Mouse (Mus musculus): ENCODE measurements at regions not wholly inside any gene's neighbourhood (a gene's known extent, or its start where the extent isn't known, plus 50 kb on each side); places are given as distances from the start of the nearest gene placed in this dataset.

DNA sequence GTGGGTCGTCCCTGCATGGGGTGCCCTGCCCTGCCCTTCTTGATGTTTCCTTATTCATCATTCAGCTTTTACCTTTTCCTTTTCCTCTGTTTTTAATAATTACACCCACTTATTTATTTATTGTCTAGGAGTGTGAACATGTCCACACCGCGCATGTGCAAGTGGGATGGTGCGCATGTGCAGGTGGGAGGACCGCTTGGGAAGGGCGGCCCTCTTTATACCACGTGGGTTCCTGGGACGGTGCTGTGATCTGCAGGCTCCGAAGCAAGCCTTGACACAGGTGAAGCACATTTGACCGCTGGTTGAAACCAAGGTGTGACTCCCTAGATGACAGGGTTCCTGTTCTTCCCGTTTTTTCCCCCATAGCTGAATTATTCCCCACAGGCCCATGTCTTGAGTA is 60.0 kb downstream of the Syf2 start:
- peaks cover 20% of the 10 kb centered on the region for H3K4me1 ChIP-seq

DNA sequence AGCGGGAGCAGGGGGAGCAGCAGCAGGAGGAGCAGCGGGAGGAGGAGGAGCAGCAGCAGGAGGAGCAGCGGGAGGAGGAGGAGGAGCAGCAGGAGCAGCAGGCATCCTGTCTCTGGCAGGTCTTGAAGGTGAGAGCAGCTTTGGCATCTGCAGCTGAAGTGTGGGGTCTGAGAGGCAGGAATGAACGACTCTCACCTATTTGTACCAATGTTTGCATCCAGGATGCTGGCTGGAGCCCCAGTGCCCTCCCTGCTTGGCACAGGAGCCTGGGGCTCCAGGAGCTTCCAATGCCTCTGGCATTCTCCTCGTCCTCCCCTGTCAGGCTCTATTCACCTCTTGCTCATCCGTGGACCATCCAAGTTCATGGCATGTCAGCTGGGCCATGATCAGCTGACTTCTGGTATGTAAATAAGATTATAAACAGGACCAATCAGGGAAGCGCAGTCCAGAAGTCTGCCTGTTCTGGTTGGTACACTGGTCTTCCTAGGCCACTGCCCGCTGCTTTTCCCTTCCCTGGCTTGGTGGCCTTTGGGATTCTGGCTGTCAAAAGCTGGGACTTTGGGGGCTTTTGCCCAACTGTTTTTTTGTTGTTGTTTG is 62.9 kb downstream of the Syf2 start:
- Histone ChIP-seq H3K27ac (replicated peaks) (no peak overlapping the region; the same call in 1 of the 2 replicates), H3K36me3 (replicated peaks) (no peaks in the 10 kb centered on the region), H3K4me1 (peaks cover 19% of the 10 kb centered on the region), H3K9me3 (no peaks in the 10 kb centered on the region), H3K4me3 (no peak overlapping the region), H3K27me3 (replicated peaks; ENCODE audit: low read depth, poor library complexity, severe bottlenecking) (peaks cover 16% of the 10 kb centered on the region)
- 67% methylated on average over 8 of the region's 8 CpGs for WGBS
- no peak for DNase-seq (ENCODE audit: low spot score)

More for the DNA sequence above, 60.0 kb downstream of the Syf2 start:
- Histone ChIP-seq H3K4me3 (no peak overlapping the region), H3K27ac (replicated peaks) (no peak overlapping the region), H3K36me3 (replicated peaks) (no peaks in the 10 kb centered on the region), H3K27me3 (replicated peaks; ENCODE audit: low read depth, poor library complexity, severe bottlenecking) (peaks cover 20% of the 10 kb centered on the region), H3K9me3 (no peaks in the 10 kb centered on the region)
- DNase-seq (ENCODE audit: low spot score) = no peak
- WGBS = 90% methylated on average over 11 of the region's 11 CpGs

DNA sequence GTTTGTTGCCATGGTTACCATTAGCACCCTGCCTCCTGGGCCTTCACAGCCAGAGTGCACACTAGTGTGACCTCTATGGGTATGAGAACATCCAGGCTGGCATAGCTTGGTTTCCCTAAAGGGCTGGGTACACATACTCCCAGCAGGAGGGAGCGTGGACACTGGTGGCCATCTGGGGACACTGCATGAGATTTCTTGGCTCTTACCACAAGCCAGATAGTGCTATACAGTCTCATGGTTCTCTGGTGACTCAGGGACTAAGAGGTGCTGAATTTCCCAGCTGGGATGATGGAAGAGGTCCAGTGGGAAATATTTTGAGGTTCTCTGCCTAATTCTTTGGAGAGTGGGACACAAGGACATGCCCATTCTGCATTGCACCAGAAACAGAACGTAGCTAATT is 63.5 kb downstream of the Syf2 start:
- Histone ChIP-seq H3K4me1 (peaks cover 24% of the 10 kb centered on the region), H3K4me3 (no peak overlapping the region), H3K36me3 (replicated peaks) (no peaks in the 10 kb centered on the region), H3K9me3 (no peaks in the 10 kb centered on the region), H3K27me3 (replicated peaks; ENCODE audit: low read depth, poor library complexity, severe bottlenecking) (peaks cover 16% of the 10 kb centered on the region), H3K27ac (replicated peaks) (no peak overlapping the region)
- DNase-seq (ENCODE audit: low spot score) = no peak
- WGBS = 86% methylated on average over 2 of the region's 2 CpGs

DNA sequence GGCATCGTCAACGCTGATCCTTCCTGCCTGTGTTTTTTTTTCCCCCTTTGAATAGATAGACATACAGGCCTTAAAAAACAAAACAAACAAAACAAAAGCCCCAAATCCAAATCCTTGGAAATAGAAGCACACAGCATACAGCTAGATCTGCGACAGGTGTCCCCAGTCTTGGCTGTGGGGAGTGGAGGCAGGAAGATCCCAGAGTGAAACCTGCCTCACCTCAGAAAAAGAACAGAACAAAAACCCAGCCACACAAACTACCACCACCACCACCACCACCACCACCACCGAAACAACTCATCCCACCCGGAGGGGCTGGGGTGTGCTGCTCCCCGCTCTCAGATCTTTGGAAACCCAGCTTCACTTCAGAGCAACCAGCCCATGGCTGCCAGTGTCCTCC is 64.0 kb downstream of the Syf2 start:
- 90% methylated on average over 6 of the region's 6 CpGs for WGBS
- H3K4me1 ChIP-seq = peaks cover 25% of the 10 kb centered on the region
- DNase-seq (ENCODE audit: low spot score) = no peak
- H3K9me3 ChIP-seq = no peaks in the 10 kb centered on the region
- H3K27me3 ChIP-seq (replicated peaks; ENCODE audit: low read depth, poor library complexity, severe bottlenecking) = peaks cover 16% of the 10 kb centered on the region
- no peaks in the 10 kb centered on the region for H3K36me3 ChIP-seq (replicated peaks)
- H3K27ac ChIP-seq (replicated peaks) = no peak overlapping the region
- H3K4me3 ChIP-seq = no peak overlapping the region

DNA sequence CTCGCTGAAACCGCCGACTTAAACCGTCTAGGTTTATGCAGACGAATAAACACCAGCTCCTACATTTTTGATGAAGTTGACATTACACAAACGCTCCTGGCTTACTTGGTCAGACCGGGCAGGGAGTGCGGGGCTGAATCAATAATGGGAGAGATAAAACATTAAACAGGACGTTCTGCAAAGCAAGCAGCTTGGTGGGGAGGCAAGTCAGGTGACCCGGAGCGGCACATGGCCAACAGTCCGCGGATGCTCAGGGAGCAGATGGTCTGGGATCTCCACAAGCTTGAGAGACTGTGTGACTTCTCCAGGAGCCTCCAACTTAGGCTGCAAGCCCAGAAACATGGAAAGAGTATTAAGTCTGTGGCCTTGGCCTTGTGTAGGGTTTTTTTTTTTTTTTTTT is 64.4 kb downstream of the Syf2 start:
- Histone ChIP-seq H3K4me3 (no peak overlapping the region), H3K36me3 (replicated peaks) (no peaks in the 10 kb centered on the region), H3K4me1 (peaks cover 21% of the 10 kb centered on the region), H3K27me3 (replicated peaks; ENCODE audit: low read depth, poor library complexity, severe bottlenecking) (peaks cover 16% of the 10 kb centered on the region), H3K27ac (replicated peaks) (no peak overlapping the region), H3K9me3 (no peaks in the 10 kb centered on the region)
- no peak for DNase-seq (ENCODE audit: low spot score)
- WGBS = 80% methylated on average over 13 of the region's 13 CpGs

DNA sequence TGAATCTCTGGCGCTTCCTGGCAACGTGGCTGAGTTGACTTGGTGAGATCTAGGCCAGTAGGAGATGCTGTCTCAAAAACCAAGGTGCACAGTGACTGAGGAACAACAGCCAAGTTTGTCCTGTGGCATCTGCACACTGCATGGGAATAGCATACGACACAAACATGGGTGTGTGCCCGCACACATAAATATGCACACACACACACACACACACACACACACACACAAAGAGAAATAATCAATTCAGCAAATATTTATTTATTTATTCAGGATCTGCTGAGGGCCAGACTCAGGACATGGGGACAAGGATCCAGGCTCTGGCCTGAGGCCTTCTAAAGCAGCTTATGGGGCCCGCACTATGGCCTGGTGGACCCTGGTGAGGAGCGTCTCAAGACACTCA is 65.4 kb downstream of the Syf2 start:
- Histone ChIP-seq H3K27ac (replicated peaks) (no peak overlapping the region), H3K9me3 (no peaks in the 10 kb centered on the region), H3K27me3 (replicated peaks; ENCODE audit: low read depth, poor library complexity, severe bottlenecking) (peaks cover 18% of the 10 kb centered on the region), H3K4me1 (peaks cover 24% of the 10 kb centered on the region), H3K36me3 (replicated peaks) (no peaks in the 10 kb centered on the region), H3K4me3 (no peak overlapping the region)
- 91% methylated on average over 6 of the region's 6 CpGs for WGBS
- no peak for DNase-seq (ENCODE audit: low spot score)

DNA sequence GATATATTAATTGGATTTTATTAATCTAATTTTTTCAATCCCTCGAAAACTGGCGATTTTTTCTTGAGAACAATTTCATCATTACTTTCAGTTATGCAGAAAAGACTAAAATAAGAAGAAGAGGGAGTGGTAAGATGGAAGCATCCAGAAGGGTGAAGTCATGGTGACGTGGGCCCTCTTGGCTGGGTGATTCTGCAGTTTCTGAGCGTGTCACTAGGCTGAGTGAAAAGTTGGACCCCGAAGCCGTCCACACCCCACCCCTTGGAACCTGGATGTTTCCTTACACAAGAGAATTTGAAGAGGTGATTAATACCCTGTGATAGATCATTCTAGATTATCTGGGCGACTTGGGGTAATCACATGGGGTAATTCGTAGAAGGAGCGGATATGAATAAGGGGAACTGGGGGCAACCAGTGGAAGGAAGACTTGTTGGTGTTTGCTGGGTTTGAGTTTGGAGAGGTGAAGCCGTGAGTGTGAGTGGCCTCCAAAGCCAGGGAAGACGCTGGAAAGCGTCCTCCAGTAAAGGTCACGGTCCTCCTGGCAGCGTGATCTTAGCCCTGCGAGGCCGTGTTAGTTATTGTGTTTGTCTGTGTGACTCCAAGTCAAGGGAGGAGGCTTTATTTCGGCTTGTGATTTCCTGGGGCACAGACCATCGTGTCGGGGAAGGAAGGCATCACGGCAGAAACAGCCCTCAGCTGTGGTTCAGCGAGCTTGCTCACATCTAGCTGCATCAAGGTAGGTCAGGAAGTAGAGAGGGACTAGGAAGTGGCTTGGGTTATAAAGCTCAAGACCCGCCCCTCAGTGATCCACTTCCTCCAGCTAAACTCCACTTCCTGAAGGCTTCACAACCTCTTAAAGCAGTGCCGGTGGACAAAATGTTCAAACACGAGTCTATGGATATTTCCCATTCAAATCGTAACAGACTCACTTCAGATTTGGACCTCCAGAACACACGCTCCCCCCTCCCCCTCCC is 67.0 kb downstream of the Syf2 start:
- Histone ChIP-seq H3K4me1 (peaks cover 35% of the 10 kb centered on the region), H3K27me3 (replicated peaks; ENCODE audit: low read depth, poor library complexity, severe bottlenecking) (peaks cover 15% of the 10 kb centered on the region), H3K27ac (replicated peaks) (no peak overlapping the region), H3K9me3 (no peaks in the 10 kb centered on the region), H3K36me3 (replicated peaks) (no peaks in the 10 kb centered on the region), H3K4me3 (no peak overlapping the region)
- WGBS = 89% methylated on average over 26 of the region's 26 CpGs
- no peak for DNase-seq (ENCODE audit: low spot score)

DNA sequence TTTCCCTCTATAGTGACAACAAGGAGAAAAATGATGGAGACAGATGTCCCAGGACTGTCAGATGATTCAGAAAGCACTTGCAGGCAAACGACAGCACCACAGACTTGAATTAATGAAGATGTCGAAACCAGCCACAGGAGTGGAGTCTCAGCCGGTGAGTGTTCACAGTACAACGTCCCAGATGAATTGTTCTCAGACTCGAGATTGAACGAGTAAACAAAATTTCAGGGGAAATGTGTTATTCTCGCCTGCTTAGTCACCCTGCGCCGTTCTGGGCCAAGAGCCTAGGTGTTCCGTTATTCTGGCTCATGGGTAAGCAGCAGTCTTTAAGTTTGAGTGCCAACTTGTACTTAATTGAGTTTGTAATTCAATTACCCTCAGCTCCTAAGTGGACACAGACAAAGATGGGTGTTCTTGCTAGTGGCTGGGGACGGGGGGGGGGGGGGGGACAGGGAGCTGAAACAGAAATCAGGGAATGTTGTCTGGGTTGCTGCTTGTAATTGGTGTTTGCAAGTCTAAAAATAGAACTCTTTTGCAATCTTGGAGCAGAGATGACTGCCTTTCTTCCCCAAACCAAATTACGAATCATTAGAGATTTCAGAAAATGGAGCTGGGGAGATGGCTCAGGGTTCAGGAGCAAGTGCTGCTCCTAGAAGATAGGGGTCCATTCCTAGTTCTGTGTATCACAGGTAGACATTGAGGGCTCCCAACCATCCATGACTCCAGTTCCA is 68.4 kb downstream of the Syf2 start:
- Histone ChIP-seq H3K27me3 (replicated peaks; ENCODE audit: low read depth, poor library complexity, severe bottlenecking) (0 out of 2 replicates have a peak, but pooled peaks cover 3% of the 10 kb centered on the region), H3K4me1 (peaks cover 35% of the 10 kb centered on the region), H3K27ac (replicated peaks) (no peak overlapping the region), H3K9me3 (no peaks in the 10 kb centered on the region), H3K4me3 (no peak overlapping the region), H3K36me3 (replicated peaks) (no peaks in the 10 kb centered on the region)
- DNase-seq (ENCODE audit: low spot score) = no peak
- 78% methylated on average over 12 of the region's 12 CpGs for WGBS

DNA sequence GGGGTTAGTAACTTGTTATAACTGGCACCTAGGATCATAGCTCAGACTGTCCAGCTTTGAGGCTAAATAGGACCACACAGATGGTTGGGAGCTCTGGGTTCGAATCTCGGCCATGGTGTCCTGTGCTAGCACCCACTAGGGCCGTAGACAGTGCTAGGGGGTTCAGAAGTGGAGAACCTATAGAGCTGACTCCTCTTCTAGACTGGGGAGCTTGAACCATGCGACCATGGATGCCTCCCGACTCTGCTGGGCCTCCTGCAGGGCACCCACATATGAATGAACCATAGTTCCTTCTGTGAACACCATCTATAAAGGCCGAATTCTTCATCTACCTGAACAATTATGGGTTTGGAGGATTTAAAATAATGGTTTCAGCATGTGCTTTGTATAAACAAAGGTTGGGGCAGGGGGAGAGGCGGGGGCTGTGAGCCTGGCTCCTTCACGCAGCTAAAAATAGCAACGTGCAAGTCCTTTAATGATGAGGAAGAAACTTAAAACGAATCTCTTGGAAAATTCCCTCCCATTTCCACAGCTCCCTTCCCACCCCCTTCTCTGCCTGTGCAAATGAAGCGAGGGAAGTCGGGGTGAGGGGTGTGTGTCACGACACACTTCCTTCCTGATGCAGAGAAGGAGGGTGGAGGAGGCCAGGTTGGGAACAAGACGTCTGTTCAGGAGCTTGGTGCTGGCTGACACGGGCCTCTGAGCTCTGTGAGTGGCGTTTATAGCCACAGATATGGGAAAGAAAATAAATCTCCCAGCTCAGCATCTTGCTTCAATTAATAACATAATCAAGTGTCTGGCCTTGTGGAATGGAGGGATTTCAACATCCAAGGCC is 71.6 kb downstream of the Syf2 start:
- H3K4me1 ChIP-seq = peaks cover 33% of the 10 kb centered on the region
- H3K9me3 ChIP-seq = peaks cover 2% of the 10 kb centered on the region; the same call in 1 of the 2 replicates
- H3K27me3 ChIP-seq (replicated peaks; ENCODE audit: low read depth, poor library complexity, severe bottlenecking) = 0 out of 2 replicates have a peak, but pooled peaks cover 3% of the 10 kb centered on the region
- DNase-seq (ENCODE audit: low spot score) = peak; percentile 72
- 49% methylated on average over 16 of the region's 16 CpGs for WGBS
- no peaks in the 10 kb centered on the region for H3K36me3 ChIP-seq (replicated peaks)
- H3K4me3 ChIP-seq = no peak overlapping the region; the same call in 1 of the 2 replicates
- peak overlapping the region; percentile 80 for H3K27ac ChIP-seq (replicated peaks)

DNA sequence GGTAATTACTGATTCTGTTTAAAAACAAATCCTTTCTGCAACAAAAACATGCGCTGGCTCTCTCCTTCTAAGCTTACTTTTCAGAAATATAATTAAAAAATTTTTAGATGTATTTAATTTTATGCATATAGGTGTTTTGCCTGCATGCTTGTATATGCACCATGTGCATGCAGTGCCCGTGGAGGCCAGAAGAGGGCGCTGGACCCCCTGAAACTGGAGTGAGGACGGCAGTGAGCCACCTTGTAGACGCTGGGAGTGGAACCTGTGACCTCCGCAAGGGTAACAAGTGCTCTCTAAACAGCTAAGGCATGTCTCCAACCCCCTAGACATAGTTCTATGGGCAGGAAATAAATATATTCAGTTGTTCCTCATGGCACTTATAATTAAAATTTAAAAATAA is 80.7 kb downstream of the Syf2 start:
- Histone ChIP-seq H3K27me3 (replicated peaks; ENCODE audit: low read depth, poor library complexity, severe bottlenecking) (no peaks in the 10 kb centered on the region; the same call in 1 of the 2 replicates), H3K36me3 (replicated peaks) (no peaks in the 10 kb centered on the region), H3K9me3 (peaks cover 4% of the 10 kb centered on the region; the same call in 1 of the 2 replicates), H3K4me1 (peaks cover 36% of the 10 kb centered on the region), H3K4me3 (no peak overlapping the region), H3K27ac (replicated peaks) (no peak overlapping the region)
- DNase-seq (ENCODE audit: low spot score) = no peak
- WGBS = 73% methylated on average over 6 of the region's 6 CpGs

DNA sequence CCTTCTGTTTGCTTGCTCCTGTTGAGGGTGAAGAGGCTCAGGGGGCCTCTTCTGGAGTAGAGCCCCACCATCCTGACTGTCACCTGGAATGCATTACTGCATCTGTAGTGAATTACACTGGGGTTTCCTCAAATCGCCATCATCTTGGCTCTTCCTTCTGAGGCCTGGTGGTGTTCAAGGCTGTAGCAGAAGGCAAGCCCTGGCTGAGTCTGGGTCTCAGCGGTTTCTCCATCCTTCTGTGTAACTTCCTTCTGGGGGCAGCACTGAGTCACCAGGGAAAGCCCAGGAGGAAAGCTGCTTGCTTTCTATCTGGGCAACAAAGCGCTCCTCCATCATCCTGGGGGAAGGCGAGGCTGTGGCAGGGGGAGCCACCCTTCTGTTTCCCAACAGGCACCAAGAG is 82.2 kb downstream of the Syf2 start:
- peak overlapping the region; percentile 19; the same call in 1 of the 2 replicates for H3K27ac ChIP-seq (replicated peaks)
- H3K4me1 ChIP-seq = peaks cover 33% of the 10 kb centered on the region
- peaks cover 5% of the 10 kb centered on the region; the same call in 1 of the 2 replicates for H3K27me3 ChIP-seq (replicated peaks; ENCODE audit: low read depth, poor library complexity, severe bottlenecking)
- H3K9me3 ChIP-seq = 0 out of 2 replicates have a peak, but pooled peaks cover 2% of the 10 kb centered on the region
- DNase-seq (ENCODE audit: low spot score) = no peak
- no peaks in the 10 kb centered on the region for H3K36me3 ChIP-seq (replicated peaks)
- 63% methylated on average over 4 of the region's 4 CpGs for WGBS
- H3K4me3 ChIP-seq = no peak overlapping the region
